Comparison of ENCODE assay signal across 11 mouse cellular contexts in genomic region chr1:170218091-170218884, GRCm38 (mm10). TPM values are rescaled to one million over a fixed set of nuclear protein-coding genes. Genes with fewer than 3 reads are reported as not detected.
DNase-seq lines count a peak whose midpoint lies in the region; ATAC-seq and TF ChIP-seq lines count a peak whose summit lies in the region.
"Had no signal": no experiment of that assay in that cellular context is flagged by ENCODE, and none has a peak within 500 bp of the region (broad histone marks: within the 10 kb centered on the region; RNA-seq: fewer than 3 reads in every experiment).

No protein-coding gene starts in this region.

- H3K4me1 ChIP-seq in midbrain, postnatal 0 days (ENCODE audit: insufficient read depth, low read length) = no peaks in the 10 kb centered on the region
- peaks cover 9% of the 10 kb centered on the region for H3K4me1 ChIP-seq in midbrain, embryonic 10.5 days

- no peak overlapping the region for H3K4me2 ChIP-seq in midbrain, postnatal 0 days (ENCODE audit: low read depth, low read length, poor library complexity, severe bottlenecking)
- H3K4me2 ChIP-seq: midbrain, embryonic 12.5 days had no signal

- H3K9ac ChIP-seq in midbrain, postnatal 0 days (replicated peaks; ENCODE audit: low read length, poor library complexity, severe bottlenecking) = no peak overlapping the region
- H3K9ac ChIP-seq: midbrain, embryonic 12.5 days had no signal

- peak; percentile 55 for TF ChIP-seq CTCF in midbrain, postnatal 0 days (IDR thresholded peaks at IDR 0.05)

- no peak overlapping the region for H3K27ac ChIP-seq in midbrain, postnatal 0 days (ENCODE audit: low read depth, low read length)
- H3K27ac ChIP-seq in midbrain, embryonic 10.5 days (replicated peaks) = no peak overlapping the region
- H3K27ac ChIP-seq: midbrain, embryonic 12.5 days had no signal

- WGBS in midbrain, postnatal 0 days = 83% methylated on average over 6 of the region's 6 CpGs
- 83% methylated on average over 6 of the region's 6 CpGs for WGBS in midbrain, embryonic 10.5 days

- peaks cover 5% of the 10 kb centered on the region for H3K27me3 ChIP-seq in midbrain, postnatal 0 days (ENCODE audit: insufficient read depth, low read length)
- no peaks in the 10 kb centered on the region for H3K27me3 ChIP-seq in midbrain, embryonic 10.5 days (ENCODE audit: low read depth, poor library complexity, severe bottlenecking)

- DNase-seq in frontal cortex, adult 2 months (ENCODE audit: extremely low spot score in 1 of 2, low spot score in 1 of 2) = peak; percentile 22 to 62
- no peak for DNase-seq in frontal cortex, postnatal 25 days (ENCODE audit: low spot score in 2 of 2)
- DNase-seq in midbrain, postnatal 0 days (ENCODE audit: low spot score) = peak; percentile 10
- no peak for DNase-seq in midbrain, embryonic 10.5 days (ENCODE audit: low spot score)
- DNase-seq in embryo, embryonic 11 days = peak; percentile 49
- peak; percentile 65 for DNase-seq in telencephalon, adult 2 months (ENCODE audit: low read depth, low spot score)
- no peak for DNase-seq in urinary bladder, postnatal 4 days (ENCODE audit: low spot score in 2 of 2)
- no peak for DNase-seq in Muller cell, postnatal 12 days (ENCODE audit: inconsistent ontology term)
- DNase-seq: kidney, postnatal 4 days had no signal

- H3K9me3 ChIP-seq in midbrain, postnatal 0 days (ENCODE audit: low read length) = no peaks in the 10 kb centered on the region
- no peaks in the 10 kb centered on the region for H3K9me3 ChIP-seq in midbrain, embryonic 10.5 days (replicated peaks)
- H3K9me3 ChIP-seq: midbrain, embryonic 12.5 days had no signal

- no peak overlapping the region for H3K4me3 ChIP-seq in midbrain, postnatal 0 days (ENCODE audit: low read depth, low read length)
- H3K4me3 ChIP-seq in midbrain, embryonic 10.5 days = no peak overlapping the region
- H3K4me3 ChIP-seq: midbrain, embryonic 12.5 days had no signal

- no peak for ATAC-seq in midbrain, postnatal 0 days (ENCODE audit: low FRiP score)

- no peaks in the 10 kb centered on the region for H3K36me3 ChIP-seq in midbrain, postnatal 0 days (ENCODE audit: insufficient read depth, low read length)
- no peaks in the 10 kb centered on the region for H3K36me3 ChIP-seq in midbrain, embryonic 10.5 days
- H3K36me3 ChIP-seq: midbrain, embryonic 12.5 days had no signal

RNA-seq across cellular contexts. Expression of gene Uhmk1, which starts 3.1 kb away (rescaled TPM):
- 75.1 and 75.6 TPM in 2 replicates for polyA plus RNA-seq in frontal cortex, adult 2 months (2012; rRNA removed)
- 46.4 and 57.3 TPM in 2 replicates for total RNA-seq in midbrain, postnatal 0 days (2014; rRNA removed)
- 7.2 and 8.2 TPM in 2 replicates for polyA plus RNA-seq in midbrain, postnatal 0 days (2015; fragmentation: Nextera tagmentation; extraction: Ambion mirVana)
- 9.2 and 10.7 TPM in 2 replicates for polyA plus RNA-seq in midbrain, embryonic 10.5 days (2016; fragmentation: Nextera tagmentation; extraction: Ambion mirVana)

RNA-seq across cellular contexts. Expression of gene Sh2d1b2, which starts 14.3 kb away (rescaled TPM):
- polyA plus RNA-seq in frontal cortex, adult 2 months (2012; rRNA removed) = 0.04 TPM in 1 of 2 replicates, not detected in the other
- 0.11 TPM in 1 of 2 replicates, not detected in the other for total RNA-seq in midbrain, postnatal 0 days (2014; rRNA removed)
- not detected in 2 replicates for polyA plus RNA-seq in midbrain, postnatal 0 days (2015; fragmentation: Nextera tagmentation; extraction: Ambion mirVana)
- not detected in 2 replicates for polyA plus RNA-seq in midbrain, embryonic 10.5 days (2016; fragmentation: Nextera tagmentation; extraction: Ambion mirVana)
- polyA plus RNA-seq: midbrain, embryonic 12.5 days; stomach, embryonic 16.5 days had no signal

RNA-seq across cellular contexts. Expression of gene Uap1, which starts 43.5 kb away (rescaled TPM):
- 42.6 and 43.6 TPM in 2 replicates for polyA plus RNA-seq in frontal cortex, adult 2 months (2012; rRNA removed)
- total RNA-seq in midbrain, postnatal 0 days (2014; rRNA removed) = 38.6 and 52.8 TPM in 2 replicates
- polyA plus RNA-seq in midbrain, postnatal 0 days (2015; fragmentation: Nextera tagmentation; extraction: Ambion mirVana) = 55.8 and 59.0 TPM in 2 replicates
- polyA plus RNA-seq in midbrain, embryonic 10.5 days (2016; fragmentation: Nextera tagmentation; extraction: Ambion mirVana) = 52.0 and 55.5 TPM in 2 replicates

RNA-seq across cellular contexts. Expression of gene Sh2d1b1, which starts 58.8 kb away (rescaled TPM):
- 0.06 TPM in 1 of 2 replicates, not detected in the other for polyA plus RNA-seq in frontal cortex, adult 2 months (2012; rRNA removed)
- total RNA-seq in midbrain, postnatal 0 days (2014; rRNA removed) = not detected in 2 replicates
- not detected in 2 replicates for polyA plus RNA-seq in midbrain, postnatal 0 days (2015; fragmentation: Nextera tagmentation; extraction: Ambion mirVana)
- polyA plus RNA-seq in midbrain, embryonic 10.5 days (2016; fragmentation: Nextera tagmentation; extraction: Ambion mirVana) = not detected in 2 replicates
- polyA plus RNA-seq: midbrain, embryonic 12.5 days had no signal

Comparison
In these comparisons a context has a peak if more than half of its experiments do, and no peak if none do; other contexts are left out.
1. DNase-seq: peak in frontal cortex, adult 2 months (2 of 2), midbrain, postnatal 0 days (single experiment), embryo, embryonic 11 days (single experiment) and telencephalon, adult 2 months (single experiment); none in frontal cortex, postnatal 25 days (0 of 2), midbrain, embryonic 10.5 days (single experiment), urinary bladder, postnatal 4 days (0 of 2) and Muller cell, postnatal 12 days (single experiment).